Mouse (Mus musculus) erythroblast, embryonic 14.5 days (primary cell): ENCODE results near the gene Tnr. TPM values are rescaled to one million over a fixed set of nuclear protein-coding genes. Genes with fewer than 3 reads are reported as not detected.

Experiments used
- H3K27me3 ChIP-seq: 2 replicates; pipeline ENCODE4 v1.6.1; 2012; ENCODE audit warnings: inconsistent platforms; ENCODE audit not compliant: control insufficient read depth
- H3K36me3 ChIP-seq: 2 replicates; pipeline ENCODE4 v1.6.1; 2012; ENCODE audit warnings: mild to moderate bottlenecking, inconsistent platforms; ENCODE audit not compliant: control insufficient read depth
- H3K4me1 ChIP-seq: 2 replicates; pipeline ENCODE4 v1.6.1; 2012; ENCODE audit warnings: inconsistent platforms; ENCODE audit not compliant: control insufficient read depth
- H3K4me3 ChIP-seq: replicated peaks from 2 replicates; pipeline ENCODE3; 2012; ENCODE audit warnings: moderate library complexity, mild to moderate bottlenecking, inconsistent platforms
- H3K9me3 ChIP-seq: 2 replicates; pipeline ENCODE4 v1.6.1; 2012; ENCODE audit warnings: low read length, inconsistent platforms, mixed read lengths; ENCODE audit not compliant: control insufficient read depth
- GATA1 ChIP-seq: IDR thresholded peaks from 2 replicates; pipeline ENCODE4 v1.6.1; 2012; ENCODE audit warnings: low read length, inconsistent platforms, mixed read lengths
- TAL1 ChIP-seq: IDR thresholded peaks from 3 replicates; pipeline ENCODE4 v1.6.1; 2012; ENCODE audit warnings: low read length, inconsistent platforms, mixed read lengths
- polyA plus RNA-seq: library from polyadenylated mRNA; stranded (reverse); fragments of >175 nt; gene quantifications from 2 replicates; pipeline ENCODE4 v1.2.3, GENCODE M21; 2012

Tnr gene
- polyA plus RNA-seq, 1 experiment = not detected

DNA sequence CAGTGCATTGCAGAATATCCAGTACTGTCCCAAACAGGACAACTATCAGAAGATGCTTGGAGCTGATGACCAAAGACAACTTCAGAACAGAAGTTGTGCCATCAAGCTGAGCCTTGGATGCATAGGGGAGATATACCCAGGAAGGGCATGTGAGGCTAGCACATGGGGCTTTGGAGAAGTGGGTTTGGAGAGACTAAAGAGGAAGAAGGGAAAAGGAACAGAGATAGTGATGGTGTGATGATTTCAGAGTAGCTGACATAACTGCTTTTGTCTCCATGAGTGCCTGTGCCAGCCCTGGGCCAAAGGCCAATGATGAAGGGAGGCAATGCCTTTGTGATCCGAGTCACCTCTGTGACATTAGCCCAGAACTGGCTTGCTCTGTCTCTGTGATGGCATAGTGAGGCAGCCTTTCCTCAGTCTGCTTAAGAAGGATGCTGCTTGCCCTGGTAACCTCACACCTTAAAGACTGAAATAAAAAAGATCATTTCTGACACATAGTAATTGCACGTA, 220.2 kb downstream of the Tnr start:
- H3K36me3 ChIP-seq = no peaks in the 10 kb centered on the region
- no peaks in the 10 kb centered on the region for H3K9me3 ChIP-seq
- H3K4me3 ChIP-seq = no peak overlapping the region
- H3K27me3 ChIP-seq = no peaks in the 10 kb centered on the region
- H3K4me1 ChIP-seq = no peaks in the 10 kb centered on the region
- no peak for TF ChIP-seq TAL1
- no peak for TF ChIP-seq GATA1

DNA sequence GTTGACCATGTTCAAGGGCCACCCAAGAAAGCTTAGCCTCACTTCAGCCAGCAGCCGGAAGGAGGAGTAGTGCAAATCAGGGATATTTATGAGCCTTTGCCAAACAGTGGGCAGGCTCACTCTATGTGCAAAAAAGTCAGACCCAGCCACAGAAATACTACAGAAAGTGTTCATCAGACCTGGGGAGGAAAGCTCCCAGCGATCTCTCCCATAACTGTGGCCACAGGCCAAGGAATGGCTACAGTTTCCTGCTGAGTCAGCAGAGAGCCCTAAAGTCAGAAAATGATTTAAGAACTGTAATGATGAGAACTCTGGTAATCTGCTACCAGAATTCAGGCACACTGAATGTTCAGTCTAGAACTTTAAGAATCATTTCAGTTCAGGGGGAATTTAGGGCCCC, 221.7 kb downstream of the Tnr start:
- Histone ChIP-seq H3K4me1 (no peaks in the 10 kb centered on the region), H3K36me3 (no peaks in the 10 kb centered on the region), H3K27me3 (no peaks in the 10 kb centered on the region), H3K9me3 (no peaks in the 10 kb centered on the region), H3K4me3 (no peak overlapping the region)
- TF ChIP-seq GATA1 (no peak), TAL1 (no peak)

DNA sequence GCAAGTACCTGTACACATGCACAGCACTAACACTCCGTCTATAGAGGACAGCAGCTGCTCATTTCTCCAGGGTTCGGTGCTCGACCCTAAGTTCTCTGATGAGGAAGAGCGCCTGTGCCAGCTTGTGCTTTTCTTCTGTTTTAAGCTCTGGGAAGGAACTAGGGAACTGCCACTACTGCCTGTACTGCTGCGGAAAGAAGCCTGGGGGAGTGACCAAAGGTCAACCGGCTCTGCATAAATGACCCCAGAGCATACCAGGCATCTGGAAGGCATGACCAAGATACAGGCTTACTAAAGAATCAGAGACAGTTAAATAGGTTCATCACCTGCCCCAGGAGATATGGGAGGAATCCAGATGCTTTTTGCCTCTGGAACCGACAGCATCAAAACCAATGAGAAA, 224.4 kb downstream of the Tnr start:
- Histone ChIP-seq H3K27me3 (no peaks in the 10 kb centered on the region), H3K36me3 (no peaks in the 10 kb centered on the region), H3K4me1 (no peaks in the 10 kb centered on the region), H3K4me3 (no peak overlapping the region), H3K9me3 (no peaks in the 10 kb centered on the region)
- no peak for TF ChIP-seq GATA1
- TF ChIP-seq TAL1 = no peak

DNA sequence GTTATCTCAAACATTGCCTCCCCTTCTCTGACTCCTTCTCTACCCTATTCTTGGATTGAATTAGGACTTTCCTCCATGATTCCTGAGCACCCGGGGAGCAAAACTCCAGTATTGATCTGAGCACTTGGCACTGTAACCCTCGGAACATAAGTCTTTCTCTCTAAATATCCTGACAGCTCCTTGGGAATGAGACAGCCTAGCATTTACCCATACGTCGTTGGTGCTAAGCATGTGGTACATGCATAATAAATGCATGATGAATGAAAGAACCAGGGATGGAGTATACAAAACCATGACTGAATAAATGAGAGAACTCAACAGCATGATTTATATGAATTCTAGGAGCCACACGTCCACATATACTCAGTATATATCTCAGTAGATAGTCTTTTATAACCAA, 226.8 kb downstream of the Tnr start:
- Histone ChIP-seq H3K36me3 (no peaks in the 10 kb centered on the region), H3K27me3 (no peaks in the 10 kb centered on the region), H3K4me1 (no peaks in the 10 kb centered on the region), H3K4me3 (no peak overlapping the region), H3K9me3 (no peaks in the 10 kb centered on the region)
- TF ChIP-seq TAL1 (no peak), GATA1 (no peak)

DNA sequence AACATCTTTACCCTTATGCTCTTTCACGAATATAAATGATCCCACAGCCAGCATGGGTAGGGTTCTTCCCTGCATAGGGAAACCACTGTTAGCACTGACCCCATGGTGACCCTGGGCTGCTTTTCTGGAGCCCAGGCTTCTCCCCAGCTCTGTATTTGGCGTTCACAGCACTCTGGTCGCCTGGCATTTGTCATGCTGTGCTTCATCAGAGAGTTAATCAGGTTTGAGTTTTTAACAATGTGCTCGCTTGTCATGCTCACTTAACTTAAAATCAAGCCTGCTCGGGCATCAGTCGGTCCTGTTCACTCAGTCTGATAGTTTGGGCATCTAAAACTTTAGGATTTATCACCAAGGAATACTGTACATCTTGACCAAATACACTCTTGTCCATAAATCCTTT, 227.3 kb downstream of the Tnr start:
- Histone ChIP-seq H3K27me3 (no peaks in the 10 kb centered on the region), H3K4me1 (no peaks in the 10 kb centered on the region), H3K36me3 (no peaks in the 10 kb centered on the region), H3K4me3 (no peak overlapping the region), H3K9me3 (no peaks in the 10 kb centered on the region)
- TF ChIP-seq TAL1 = no peak
- no peak for TF ChIP-seq GATA1

GRCm38 (mm10) chr1:159760970-159761369, 237.4 kb downstream of the Tnr start:
- no peaks in the 10 kb centered on the region; the same call in 1 of the 2 replicates for H3K9me3 ChIP-seq
- H3K36me3 ChIP-seq = no peaks in the 10 kb centered on the region
- TF ChIP-seq GATA1 (no peak), TAL1 (no peak)
- H3K27me3 ChIP-seq = no peaks in the 10 kb centered on the region
- no peak overlapping the region for H3K4me3 ChIP-seq
- H3K4me1 ChIP-seq = no peaks in the 10 kb centered on the region

GRCm38 (mm10) chr1:159763901-159764300, 240.3 kb downstream of the Tnr start:
- Histone ChIP-seq H3K9me3 (no peaks in the 10 kb centered on the region), H3K36me3 (no peaks in the 10 kb centered on the region), H3K4me1 (no peaks in the 10 kb centered on the region), H3K4me3 (no peak overlapping the region), H3K27me3 (no peaks in the 10 kb centered on the region)
- no peak for TF ChIP-seq GATA1
- no peak for TF ChIP-seq TAL1

DNA sequence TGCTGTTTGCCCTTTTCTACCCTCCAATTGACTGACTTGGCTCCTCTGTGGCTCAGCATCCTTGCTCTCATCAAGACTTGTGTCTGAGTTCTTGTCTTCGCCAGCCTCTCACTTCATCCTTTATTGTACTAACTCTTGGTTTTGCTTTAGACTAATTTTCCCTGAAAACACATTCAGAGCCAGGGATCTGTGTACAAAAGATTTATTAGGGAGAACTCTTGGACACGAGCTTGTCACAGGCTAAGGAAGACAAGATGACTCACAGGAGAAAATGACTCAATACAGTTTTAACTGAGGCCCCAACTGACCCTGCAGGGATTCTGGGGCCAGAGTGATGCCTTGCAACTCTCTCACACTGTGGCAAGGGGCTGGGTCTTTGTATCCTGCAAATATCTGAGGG, 241.3 kb downstream of the Tnr start:
- TF ChIP-seq TAL1 (no peak), GATA1 (no peak)
- Histone ChIP-seq H3K4me1 (no peaks in the 10 kb centered on the region), H3K27me3 (no peaks in the 10 kb centered on the region), H3K9me3 (no peaks in the 10 kb centered on the region), H3K4me3 (no peak overlapping the region), H3K36me3 (no peaks in the 10 kb centered on the region)

GRCm38 (mm10) chr1:159769948-159770347, 246.4 kb downstream of the Tnr start:
- no peaks in the 10 kb centered on the region for H3K36me3 ChIP-seq
- no peaks in the 10 kb centered on the region for H3K27me3 ChIP-seq
- H3K4me1 ChIP-seq = no peaks in the 10 kb centered on the region
- H3K9me3 ChIP-seq = no peaks in the 10 kb centered on the region
- no peak overlapping the region for H3K4me3 ChIP-seq
- TF ChIP-seq TAL1 = no peak
- no peak for TF ChIP-seq GATA1

DNA sequence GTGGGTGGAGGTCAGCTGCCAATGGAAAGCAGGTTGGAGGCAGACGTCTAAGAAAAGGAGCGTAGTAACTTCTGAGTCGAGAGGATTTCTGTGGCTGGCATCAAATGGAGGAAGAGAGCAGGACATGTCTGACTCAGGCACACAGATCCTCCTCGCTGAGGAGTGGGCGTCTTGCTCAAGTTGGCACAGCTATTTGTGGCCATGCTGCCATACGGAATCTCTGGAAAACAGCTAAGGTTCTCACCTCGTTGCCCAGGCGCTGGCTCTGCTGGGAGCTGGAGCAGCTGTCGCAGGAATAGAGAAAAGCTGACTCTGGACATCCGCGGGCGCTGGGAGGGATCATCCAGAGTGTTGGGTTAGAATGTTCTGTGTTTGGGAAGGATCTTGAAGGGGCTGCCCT, 250.1 kb downstream of the Tnr start:
- Histone ChIP-seq H3K4me1 (no peaks in the 10 kb centered on the region), H3K27me3 (no peaks in the 10 kb centered on the region), H3K9me3 (no peaks in the 10 kb centered on the region), H3K36me3 (no peaks in the 10 kb centered on the region), H3K4me3 (no peak overlapping the region)
- no peak for TF ChIP-seq TAL1
- TF ChIP-seq GATA1 = no peak
